Mouse (Mus musculus): ENCODE data around the gene Cst6.
"Not testable (repeated sequence)": the region's sequence is repeated elsewhere in the genome, so short reads cannot be mapped to it uniquely, and the experiment has no call there.

Cst6 gene

GRCm38 (mm10) chr19:5349502-5349873, at the start of gene Cst6:
Cst6 (minus strand) TSS chr19:5349574.
- DNase-seq (ENCODE audit: low spot score), result not testable (repeated sequence)

DNA sequence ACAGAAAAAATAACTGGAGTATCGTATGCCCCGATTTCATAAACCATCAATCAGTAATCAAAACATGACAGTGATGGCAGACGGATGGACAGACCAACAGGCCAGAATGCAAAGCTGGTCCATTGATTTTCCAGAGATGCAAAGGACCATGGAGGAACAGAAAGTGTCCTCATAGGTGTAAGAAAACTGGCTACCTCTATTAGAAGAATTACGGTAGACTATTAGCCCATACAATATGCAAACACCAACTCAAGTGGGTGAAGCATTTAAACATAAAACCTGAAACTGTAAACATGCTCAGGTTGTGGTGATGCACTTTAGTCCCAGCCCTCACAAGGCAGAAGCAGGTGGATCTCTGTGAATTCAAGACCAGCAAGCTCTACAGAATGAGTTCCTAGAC, 46.0 kb upstream of the Cst6 start:
- no peak for DNase-seq (ENCODE audit: low spot score)

GRCm38 (mm10) chr19:5394168-5394567, 44.8 kb upstream of the Cst6 start:
- no peak for DNase-seq (ENCODE audit: low spot score)

- DNase-seq (ENCODE audit: low spot score), result no peak
These were observed 43.5 kb upstream of the Cst6 start for GRCm38 (mm10) chr19:5392892-5393291.

DNA sequence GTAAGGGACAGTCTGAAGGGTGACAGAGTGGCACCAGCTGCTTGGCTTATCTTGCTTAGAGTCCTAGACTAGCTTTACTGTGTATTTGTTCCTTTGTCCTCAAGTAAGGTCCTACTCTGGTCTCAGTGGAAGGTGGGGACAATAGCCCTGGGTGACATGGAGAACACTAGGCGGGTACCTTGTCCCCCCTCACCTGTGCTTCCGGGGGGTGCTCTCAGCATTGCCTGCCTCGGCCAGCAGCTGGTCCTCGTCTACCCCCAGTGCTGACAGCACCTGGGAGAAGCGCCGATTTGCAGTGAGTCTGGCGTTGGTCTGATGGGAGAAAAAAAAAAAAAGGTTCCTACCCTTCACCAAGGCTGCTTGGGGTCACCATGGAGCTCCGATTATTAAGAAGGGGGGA, 41.0 kb upstream of the Cst6 start:
- no peak for DNase-seq (ENCODE audit: low spot score)

GRCm38 (mm10) chr19:5389647-5390046, 40.3 kb upstream of the Cst6 start:
- DNase-seq (ENCODE audit: low spot score), result peak; percentile 59

DNA sequence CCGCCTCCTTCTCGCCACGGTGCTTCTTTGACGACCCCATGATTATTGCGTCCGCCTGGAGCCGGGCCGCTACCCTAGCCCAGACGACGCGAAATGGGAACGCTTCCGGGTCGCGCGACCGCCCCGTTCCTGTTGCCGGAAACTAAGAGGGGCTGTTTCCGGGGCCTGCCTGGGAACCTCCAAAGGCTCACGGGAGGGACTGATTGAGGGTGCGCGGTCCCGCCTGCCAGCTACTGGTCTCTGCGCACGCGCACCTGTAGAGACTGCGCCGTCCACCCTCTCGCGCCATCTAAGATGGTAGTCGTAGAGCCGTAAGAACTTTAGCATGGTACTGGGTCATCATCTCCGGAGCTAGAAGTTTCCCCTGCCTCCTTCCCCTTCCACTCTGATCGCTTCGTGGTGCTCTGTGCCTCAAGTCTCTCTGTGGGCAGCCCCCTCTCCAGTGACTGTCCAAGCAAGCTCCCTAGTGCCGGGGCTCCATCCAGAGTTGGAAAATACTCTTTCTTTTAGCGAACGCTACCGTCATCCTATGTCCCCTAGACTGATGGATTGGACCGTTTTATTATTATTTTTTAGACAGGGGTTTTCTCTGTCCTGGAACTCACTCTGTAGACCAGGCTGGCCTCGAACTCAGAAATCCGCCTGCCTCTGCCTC, 39.3 kb upstream of the Cst6 start, which contains the start of gene Sart1:
Gene Sart1 (minus strand): TSS at position 116 of the 655 bp plus-strand sequence.
- DNase-seq (ENCODE audit: low spot score), result peak; percentile 85

DNA sequence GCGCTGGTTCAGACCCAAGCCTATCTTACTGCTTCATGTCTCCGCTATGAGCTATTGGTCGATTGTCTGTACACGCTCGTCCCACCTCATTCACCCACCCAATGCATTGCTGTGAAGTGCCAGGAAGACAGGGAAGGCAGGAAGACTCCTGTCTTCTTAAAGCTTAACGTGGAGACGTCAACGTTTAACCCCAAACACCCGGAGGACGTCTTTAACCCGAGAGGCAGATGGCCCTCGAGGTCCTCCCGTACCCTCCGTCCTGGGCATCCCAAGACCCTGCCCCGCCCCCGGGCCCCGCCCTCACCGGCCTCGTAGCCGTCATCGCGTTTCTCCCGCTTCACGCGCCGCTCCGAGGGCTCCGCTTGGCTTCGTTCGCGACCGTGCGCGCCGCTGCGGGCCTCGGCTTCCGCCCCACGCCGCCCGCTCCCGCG, 38.7 kb upstream of the Cst6 start:
- no peak for DNase-seq (ENCODE audit: low spot score)

- DNase-seq (ENCODE audit: low spot score), result no peak
These were observed 35.3 kb upstream of the Cst6 start for GRCm38 (mm10) chr19:5384715-5385114.

- no peak for DNase-seq (ENCODE audit: low spot score)
These were observed 34.0 kb upstream of the Cst6 start for GRCm38 (mm10) chr19:5383326-5383725.

DNA sequence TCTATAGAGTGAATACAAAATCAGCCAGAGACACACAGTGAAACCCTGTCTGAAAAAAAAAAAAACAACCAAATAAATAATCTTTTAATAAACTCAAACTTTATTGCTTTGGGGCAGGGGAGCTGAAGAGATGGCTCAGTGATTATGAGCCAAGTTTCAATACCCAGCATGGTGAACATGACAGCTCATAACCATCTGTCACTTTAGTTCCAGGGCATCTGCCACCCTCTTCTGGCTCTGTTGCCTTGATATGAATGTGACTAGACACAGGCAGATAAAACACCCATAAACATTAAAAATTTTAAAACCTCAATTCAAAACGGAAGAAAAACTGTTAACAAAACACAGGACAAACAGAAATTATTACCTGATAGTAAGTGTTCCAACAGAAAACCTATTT, 28.1 kb upstream of the Cst6 start:
- DNase-seq (ENCODE audit: low spot score), result no peak

DNA sequence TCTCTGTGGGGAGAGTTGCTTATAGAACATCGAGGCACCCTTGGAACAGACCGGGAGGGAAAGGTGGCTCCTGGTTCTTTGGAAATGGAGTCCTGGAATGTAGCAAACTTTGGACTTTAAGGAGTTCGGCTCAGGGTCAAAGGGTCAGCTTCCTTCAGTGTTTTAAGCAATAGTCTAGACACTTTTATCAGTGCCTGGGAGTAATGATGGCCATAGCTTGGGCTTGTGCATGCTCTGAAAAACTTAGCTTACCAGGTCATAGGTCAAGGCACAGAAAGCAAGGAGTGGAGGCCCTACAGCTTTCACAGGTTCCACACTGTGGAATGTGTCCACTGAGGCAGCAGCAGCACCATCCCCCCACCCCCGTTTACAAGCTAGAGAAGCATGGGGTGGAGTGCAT, 25.4 kb upstream of the Cst6 start:
- no peak for DNase-seq (ENCODE audit: low spot score)

- no peak for DNase-seq (ENCODE audit: low spot score)
These were observed 24.8 kb upstream of the Cst6 start for GRCm38 (mm10) chr19:5374177-5374576.

DNA sequence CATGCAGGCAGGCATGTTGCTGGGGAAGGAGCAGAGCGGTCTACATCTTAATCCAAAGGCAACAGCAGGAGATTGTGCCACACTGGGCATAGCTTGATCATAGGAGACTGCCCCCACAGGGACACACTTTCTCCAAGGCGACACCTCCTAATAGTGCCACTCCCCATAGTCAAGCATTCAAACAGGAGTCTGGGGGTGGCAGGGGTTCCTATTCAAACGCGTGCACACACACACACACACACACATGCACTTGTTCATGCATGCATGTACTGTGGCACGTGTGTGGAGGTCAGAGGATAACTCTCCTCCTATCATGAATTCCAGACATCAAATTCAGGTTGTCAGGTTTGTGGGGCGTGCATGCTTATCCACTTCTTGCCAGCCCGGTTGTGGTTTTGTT, 23.4 kb upstream of the Cst6 start:
- no peak for DNase-seq (ENCODE audit: low spot score)

DNA sequence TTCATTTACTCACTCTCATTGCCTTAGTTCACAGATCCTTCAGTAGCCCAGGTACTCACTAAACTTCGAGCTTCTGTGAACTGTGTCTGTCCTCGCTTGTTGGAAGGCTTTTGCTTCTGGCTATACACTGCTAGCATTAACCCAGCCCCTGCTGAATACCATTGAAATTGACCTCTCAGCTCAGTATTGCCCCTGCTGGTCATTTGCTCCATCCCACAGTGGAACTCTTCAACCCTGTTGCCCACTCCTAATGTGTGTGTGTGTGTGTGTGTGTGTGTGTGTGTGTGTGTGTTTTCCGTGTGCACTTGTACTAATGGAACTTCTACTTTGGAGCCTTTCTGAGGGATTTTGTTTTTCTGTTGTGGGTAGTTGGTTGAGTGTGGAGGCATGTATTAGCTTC, 21.6 kb upstream of the Cst6 start:
- no peak for DNase-seq (ENCODE audit: low spot score)

- DNase-seq (ENCODE audit: low spot score), result no peak
These were observed 18.1 kb upstream of the Cst6 start for GRCm38 (mm10) chr19:5367455-5367854.

- no peak for DNase-seq (ENCODE audit: low spot score)
These were observed 17.6 kb upstream of the Cst6 start, which contains the start of gene Banf1 for GRCm38 (mm10) chr19:5367053-5367359. Banf1 (minus strand) TSS chr19:5367168.

- DNase-seq (ENCODE audit: low spot score), result peak; percentile 94
These were observed 17.0 kb upstream of the Cst6 start, which contains the start of gene Eif1ad for GRCm38 (mm10) chr19:5366175-5367052. Eif1ad (plus strand) TSS chr19:5366741.

DNA sequence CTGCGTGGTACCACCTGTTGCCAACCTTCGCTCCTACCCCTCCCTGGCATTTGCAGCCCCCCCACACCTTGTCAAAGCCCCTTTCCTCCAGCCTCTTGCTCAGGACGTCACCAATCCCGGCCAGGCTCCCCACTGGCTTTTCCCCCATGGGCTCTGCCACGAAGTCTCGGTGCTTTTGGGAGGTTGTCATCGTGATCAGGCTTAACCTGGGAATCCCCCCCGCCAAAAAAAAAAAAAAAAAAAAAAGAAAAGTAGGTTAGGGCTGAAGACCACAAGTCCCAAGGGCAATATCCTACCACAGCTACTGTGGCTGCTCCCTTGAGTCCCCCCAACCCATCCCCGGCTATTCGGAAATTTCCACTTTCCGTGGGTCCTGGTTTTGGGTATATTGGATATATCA, 16.4 kb upstream of the Cst6 start:
- no peak for DNase-seq (ENCODE audit: low spot score)

- no peak for DNase-seq (ENCODE audit: low spot score)
These were observed 14.8 kb upstream of the Cst6 start for GRCm38 (mm10) chr19:5364124-5364523.

DNA sequence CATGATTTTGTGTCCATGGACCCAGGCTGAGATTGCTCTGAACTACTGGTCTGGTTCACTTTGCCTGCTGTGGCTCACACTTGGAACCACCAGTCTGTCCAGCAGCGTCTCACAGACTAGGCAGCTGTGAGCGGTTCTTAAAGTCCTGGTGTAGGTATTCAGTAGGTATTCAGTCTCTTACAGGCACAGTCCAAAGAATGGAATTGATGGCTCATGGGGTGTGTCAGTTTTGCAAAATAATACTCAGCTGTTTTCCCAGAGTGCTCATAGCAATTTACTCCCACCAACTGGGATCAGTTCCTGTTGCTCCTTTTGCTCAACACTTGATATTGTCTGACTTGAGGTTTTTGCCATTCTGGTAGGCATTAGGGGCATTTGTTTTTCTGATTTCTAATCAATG, 12.8 kb upstream of the Cst6 start:
- no peak for DNase-seq (ENCODE audit: low spot score)

DNA sequence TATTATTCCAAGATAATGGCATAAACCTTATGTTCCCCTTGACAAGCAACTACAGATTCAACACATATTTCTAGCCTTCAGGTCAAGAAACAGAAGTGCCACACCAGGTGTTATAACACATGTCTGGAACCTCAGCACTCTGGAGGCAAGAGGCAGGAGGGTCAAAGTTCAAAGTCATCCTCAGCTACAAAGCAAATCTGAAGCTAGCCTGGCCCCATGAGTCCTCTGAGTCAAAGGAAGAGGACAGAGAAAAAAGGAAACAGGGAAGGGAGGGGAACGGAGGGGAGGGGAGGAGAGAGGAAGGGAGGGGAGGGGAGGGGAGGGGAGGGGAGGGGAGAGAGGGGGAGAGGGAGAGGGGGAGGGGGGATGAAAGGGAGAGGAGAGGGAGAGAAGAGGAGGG, 6.7 kb upstream of the Cst6 start:
- DNase-seq (ENCODE audit: low spot score), result no peak

GRCm38 (mm10) chr19:5353609-5354008, 4.2 kb upstream of the Cst6 start:
- no peak for DNase-seq (ENCODE audit: low spot score)
